Mouse (Mus musculus): Measurements from ENCODE around the gene Gdf9. TPM values are rescaled to one million over a fixed set of nuclear protein-coding genes. Genes with fewer than 3 reads are reported as not detected.
A peak's percentile ranks its signal among the peaks of the same experiment; 100 is the strongest.

Gdf9 gene
- polyA plus RNA-seq, 1 experiment from 2014 or later: 1.2 TPM

DNA sequence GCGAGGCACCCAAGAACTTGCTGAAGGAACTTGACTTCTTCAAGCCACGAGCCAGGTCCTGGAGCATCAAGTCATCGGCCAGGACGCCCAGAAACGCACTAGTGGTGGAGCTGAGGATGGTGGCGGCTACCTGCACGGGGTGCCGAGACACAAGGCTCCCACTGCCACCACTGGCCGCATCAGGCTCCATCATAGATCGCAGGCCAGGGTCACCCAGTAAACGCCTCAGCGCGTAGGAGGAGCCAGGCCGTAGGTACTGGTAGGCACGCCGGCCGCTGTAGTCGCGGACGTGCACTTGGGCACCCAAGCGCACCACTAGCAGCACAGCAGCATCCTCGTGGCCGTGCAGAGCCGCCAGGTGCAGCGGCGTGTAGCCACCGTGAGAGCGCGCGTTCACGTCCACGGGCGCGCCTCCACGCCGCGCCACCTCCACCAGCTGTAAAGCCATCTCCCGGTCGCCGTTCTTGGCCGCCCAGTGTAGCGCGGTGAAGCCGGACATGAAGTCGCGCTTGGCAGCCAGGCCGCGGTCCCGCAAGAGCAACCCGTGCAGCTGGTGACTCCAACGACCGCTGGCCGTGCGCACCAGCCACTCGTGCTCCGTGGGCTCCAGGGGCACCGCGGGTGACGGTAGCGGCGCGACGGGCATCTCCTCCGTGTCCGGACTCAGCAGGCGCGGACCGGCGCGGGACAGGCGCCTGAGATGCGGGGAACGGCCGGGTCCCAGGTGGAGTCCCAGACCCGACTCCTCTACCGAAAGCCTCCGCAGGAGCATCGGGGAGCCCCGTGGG is 47.8 kb downstream of the Gdf9 start:
- Histone ChIP-seq H3K9me3 (replicated peaks; ENCODE audit: control insufficient read depth, low read length) (peaks cover 3% of the 10 kb centered on the region; the same call in 1 of the 2 replicates), H3K27me3 (ENCODE audit: control insufficient read depth, insufficient read depth, low read length) (peaks cover 57% of the 10 kb centered on the region), H3K9ac (ENCODE audit: low read length) (peak overlapping the region; percentile 46), H3K36me3 (ENCODE audit: control insufficient read depth, insufficient read depth) (no peaks in the 10 kb centered on the region), H3K4me2 (ENCODE audit: low read depth, low read length) (peak overlapping the region; percentile 94), H3K4me1 (ENCODE audit: control insufficient read depth, insufficient read depth, low read length) (no peaks in the 10 kb centered on the region), H3K4me3 (ENCODE audit: low read length) (peak overlapping the region; percentile 67), H3K27ac (ENCODE audit: low read length) (no peak overlapping the region)
- 7% methylated on average over 76 of the region's 79 CpGs for WGBS
- no peak for ATAC-seq (replicated peaks; ENCODE audit: extremely low read depth, insufficient read depth, low FRiP score)

GRCm38 (mm10) chr11:53479171-53479782 is 48.5 kb downstream of the Gdf9 start:
- Histone ChIP-seq H3K9ac (ENCODE audit: low read length) (peak overlapping the region; percentile 60), H3K27ac (ENCODE audit: low read length) (no peak overlapping the region), H3K4me3 (ENCODE audit: low read length) (peak overlapping the region; percentile 67), H3K9me3 (replicated peaks; ENCODE audit: control insufficient read depth, low read length) (peaks cover 3% of the 10 kb centered on the region; the same call in 1 of the 2 replicates), H3K36me3 (ENCODE audit: control insufficient read depth, insufficient read depth) (no peaks in the 10 kb centered on the region), H3K4me2 (ENCODE audit: low read depth, low read length) (peak overlapping the region; percentile 94), H3K27me3 (ENCODE audit: control insufficient read depth, insufficient read depth, low read length) (peaks cover 53% of the 10 kb centered on the region), H3K4me1 (ENCODE audit: control insufficient read depth, insufficient read depth, low read length) (no peaks in the 10 kb centered on the region)
- ATAC-seq (replicated peaks; ENCODE audit: extremely low read depth, insufficient read depth, low FRiP score): no peak; the same call in 1 of the 2 replicates
- WGBS: 1% methylated on average over 62 of the region's 62 CpGs

DNA sequence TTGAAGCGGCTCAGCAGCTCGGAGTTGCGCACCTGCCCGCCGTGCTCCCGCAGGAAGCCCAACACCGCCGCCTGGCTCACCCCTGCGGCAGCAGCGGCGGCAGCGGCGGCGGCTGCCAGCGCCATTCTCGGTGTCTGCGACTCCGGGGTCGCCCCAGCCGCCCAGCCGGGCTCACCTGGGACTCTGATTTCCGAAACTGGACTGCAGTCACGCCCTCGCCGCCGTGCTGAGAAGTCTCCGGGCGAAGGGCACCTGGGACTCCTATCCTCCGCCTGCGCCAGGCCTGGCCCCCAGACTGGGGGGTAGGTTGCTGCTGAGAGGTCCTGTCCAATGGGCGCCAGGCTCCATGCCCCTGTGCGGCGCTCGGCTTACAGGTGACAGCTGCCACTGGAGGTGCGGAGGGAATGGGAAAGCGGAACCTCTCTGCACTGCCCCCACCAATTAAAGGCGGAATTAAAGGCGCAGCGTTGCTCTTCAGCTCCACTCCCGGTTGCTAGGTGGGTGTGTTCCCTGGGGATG is 49.0 kb downstream of the Gdf9 start, which contains the start of the genes Gm9945 and Sowaha:
Gene Gm9945, plus strand, starts transcription at position 384 of the 519 bp plus-strand sequence.
Gene Sowaha, minus strand, starts transcription at position 492 of the 519 bp plus-strand sequence.
- Histone ChIP-seq H3K9ac (ENCODE audit: low read length) (peak within 1 kb of the TSS; percentile 60), H3K27me3 (ENCODE audit: control insufficient read depth, insufficient read depth, low read length) (peaks cover 48% of the 10 kb centered on the region), H3K36me3 (ENCODE audit: control insufficient read depth, insufficient read depth) (no peaks in the 10 kb centered on the region), H3K4me2 (ENCODE audit: low read depth, low read length) (peak within 1 kb of the TSS; percentile 94), H3K27ac (ENCODE audit: low read length) (no peak within 1 kb of the TSS), H3K9me3 (replicated peaks; ENCODE audit: control insufficient read depth, low read length) (peaks cover 3% of the 10 kb centered on the region; the same call in 1 of the 2 replicates), H3K4me1 (ENCODE audit: control insufficient read depth, insufficient read depth, low read length) (no peaks in the 10 kb centered on the region), H3K4me3 (ENCODE audit: low read length) (peak within 1 kb of the TSS; percentile 67)
- ATAC-seq (replicated peaks; ENCODE audit: extremely low read depth, insufficient read depth, low FRiP score): no peak; the same call in 1 of the 2 replicates
- 2% methylated on average over 40 of the region's 40 CpGs for WGBS

DNA sequence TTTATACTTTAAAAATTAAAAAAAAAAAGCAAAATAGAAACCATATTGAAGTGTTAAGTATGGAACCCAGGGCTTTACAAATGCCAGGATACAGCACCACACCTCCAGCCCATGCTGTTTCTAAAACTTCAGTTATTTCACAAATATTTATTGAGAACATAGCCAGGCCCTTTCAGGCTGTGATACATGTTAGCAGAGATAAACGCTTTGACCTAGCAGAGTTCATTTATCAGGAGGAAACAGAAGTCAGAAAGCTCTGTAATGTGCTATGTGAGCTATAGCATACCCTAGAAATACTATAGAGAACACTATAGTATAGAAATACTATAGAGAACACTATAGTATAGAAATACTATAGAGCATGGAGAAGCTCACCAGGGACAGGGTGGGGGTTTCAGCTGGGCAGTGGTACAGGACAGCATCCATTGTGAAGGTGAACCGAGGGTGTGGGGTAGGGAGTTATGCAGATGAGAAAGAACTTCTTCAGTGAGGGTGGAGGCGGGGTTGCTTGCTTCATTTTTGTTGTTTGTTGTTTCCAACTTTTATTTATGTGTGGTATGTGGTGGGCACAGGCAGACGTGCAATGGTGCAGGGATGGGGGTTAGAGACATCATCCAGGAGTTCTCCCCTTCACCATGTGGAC is 50.4 kb downstream of the Gdf9 start:
- H3K4me3 ChIP-seq (ENCODE audit: low read length): no peak overlapping the region
- H3K27me3 ChIP-seq (ENCODE audit: control insufficient read depth, insufficient read depth, low read length): peaks cover 42% of the 10 kb centered on the region
- no peaks in the 10 kb centered on the region for H3K36me3 ChIP-seq (ENCODE audit: control insufficient read depth, insufficient read depth)
- no peak for ATAC-seq (replicated peaks; ENCODE audit: extremely low read depth, insufficient read depth, low FRiP score)
- peaks cover 3% of the 10 kb centered on the region; the same call in 1 of the 2 replicates for H3K9me3 ChIP-seq (replicated peaks; ENCODE audit: control insufficient read depth, low read length)
- H3K4me2 ChIP-seq (ENCODE audit: low read depth, low read length): no peak overlapping the region
- H3K27ac ChIP-seq (ENCODE audit: low read length): no peak overlapping the region
- H3K4me1 ChIP-seq (ENCODE audit: control insufficient read depth, insufficient read depth, low read length): no peaks in the 10 kb centered on the region
- 71% methylated on average over 4 of the region's 4 CpGs for WGBS
- H3K9ac ChIP-seq (ENCODE audit: low read length): no peak overlapping the region

GRCm38 (mm10) chr11:53483159-53483891 is 52.5 kb downstream of the Gdf9 start:
- Histone ChIP-seq H3K4me1 (ENCODE audit: control insufficient read depth, insufficient read depth, low read length) (peaks cover 6% of the 10 kb centered on the region), H3K36me3 (ENCODE audit: control insufficient read depth, insufficient read depth) (no peaks in the 10 kb centered on the region), H3K4me3 (ENCODE audit: low read length) (no peak overlapping the region), H3K27me3 (ENCODE audit: control insufficient read depth, insufficient read depth, low read length) (peaks cover 27% of the 10 kb centered on the region), H3K27ac (ENCODE audit: low read length) (no peak overlapping the region), H3K9ac (ENCODE audit: low read length) (no peak overlapping the region), H3K4me2 (ENCODE audit: low read depth, low read length) (no peak overlapping the region), H3K9me3 (replicated peaks; ENCODE audit: control insufficient read depth, low read length) (peaks cover 3% of the 10 kb centered on the region; the same call in 1 of the 2 replicates)
- ATAC-seq (replicated peaks; ENCODE audit: extremely low read depth, insufficient read depth, low FRiP score): no peak
- 55% methylated on average over 9 of the region's 9 CpGs for WGBS

DNA sequence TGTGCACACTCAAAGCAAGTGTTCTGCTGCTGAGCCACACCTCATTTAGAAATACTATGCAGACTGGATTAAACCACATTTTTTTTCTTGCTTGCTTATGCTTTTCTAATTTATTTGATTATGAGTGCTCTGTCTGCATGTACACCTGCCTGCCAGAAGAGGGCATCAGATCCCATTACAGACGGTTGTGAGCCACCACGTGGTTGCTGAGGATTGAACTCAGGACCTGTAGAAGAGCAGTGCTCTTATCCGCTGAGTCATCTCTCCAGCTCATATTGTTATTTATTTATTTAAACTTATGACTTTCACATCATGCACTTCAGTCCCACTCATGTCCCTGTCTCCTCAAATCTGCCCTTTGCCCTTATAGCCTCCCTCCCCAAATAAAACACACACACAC is 54.9 kb downstream of the Gdf9 start:
- Histone ChIP-seq H3K4me2 (ENCODE audit: low read depth, low read length) (no peak overlapping the region), H3K4me1 (ENCODE audit: control insufficient read depth, insufficient read depth, low read length) (peaks cover 6% of the 10 kb centered on the region), H3K27me3 (ENCODE audit: control insufficient read depth, insufficient read depth, low read length) (peaks cover 5% of the 10 kb centered on the region), H3K36me3 (ENCODE audit: control insufficient read depth, insufficient read depth) (no peaks in the 10 kb centered on the region), H3K9ac (ENCODE audit: low read length) (no peak overlapping the region), H3K9me3 (replicated peaks; ENCODE audit: control insufficient read depth, low read length) (0 out of 2 replicates have a peak, but pooled peaks cover 2% of the 10 kb centered on the region), H3K4me3 (ENCODE audit: low read length) (no peak overlapping the region), H3K27ac (ENCODE audit: low read length) (no peak overlapping the region)
- 49% methylated on average over 3 of the region's 3 CpGs for WGBS
- no peak for ATAC-seq (replicated peaks; ENCODE audit: extremely low read depth, insufficient read depth, low FRiP score)

DNA sequence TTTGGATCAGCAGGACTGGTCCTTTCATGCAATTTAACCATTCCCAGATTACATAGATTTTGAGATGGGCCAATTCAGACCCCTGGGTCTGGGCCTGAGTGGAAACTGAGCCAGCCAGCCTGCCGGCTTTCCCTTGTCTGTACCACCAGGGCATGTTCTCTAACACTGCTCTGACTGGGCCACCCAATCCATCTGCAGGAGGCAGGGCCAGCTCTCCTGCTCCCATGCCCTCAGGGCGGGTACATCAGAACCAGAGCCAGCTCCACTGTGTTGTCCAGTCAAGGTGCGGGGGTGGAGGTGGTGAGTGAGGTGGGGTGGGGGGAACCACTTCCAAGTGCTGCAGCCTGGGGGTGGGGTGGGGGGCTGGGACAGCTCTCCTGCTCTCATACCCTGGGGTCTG is 55.5 kb downstream of the Gdf9 start:
- no peak for ATAC-seq (replicated peaks; ENCODE audit: extremely low read depth, insufficient read depth, low FRiP score)

DNA sequence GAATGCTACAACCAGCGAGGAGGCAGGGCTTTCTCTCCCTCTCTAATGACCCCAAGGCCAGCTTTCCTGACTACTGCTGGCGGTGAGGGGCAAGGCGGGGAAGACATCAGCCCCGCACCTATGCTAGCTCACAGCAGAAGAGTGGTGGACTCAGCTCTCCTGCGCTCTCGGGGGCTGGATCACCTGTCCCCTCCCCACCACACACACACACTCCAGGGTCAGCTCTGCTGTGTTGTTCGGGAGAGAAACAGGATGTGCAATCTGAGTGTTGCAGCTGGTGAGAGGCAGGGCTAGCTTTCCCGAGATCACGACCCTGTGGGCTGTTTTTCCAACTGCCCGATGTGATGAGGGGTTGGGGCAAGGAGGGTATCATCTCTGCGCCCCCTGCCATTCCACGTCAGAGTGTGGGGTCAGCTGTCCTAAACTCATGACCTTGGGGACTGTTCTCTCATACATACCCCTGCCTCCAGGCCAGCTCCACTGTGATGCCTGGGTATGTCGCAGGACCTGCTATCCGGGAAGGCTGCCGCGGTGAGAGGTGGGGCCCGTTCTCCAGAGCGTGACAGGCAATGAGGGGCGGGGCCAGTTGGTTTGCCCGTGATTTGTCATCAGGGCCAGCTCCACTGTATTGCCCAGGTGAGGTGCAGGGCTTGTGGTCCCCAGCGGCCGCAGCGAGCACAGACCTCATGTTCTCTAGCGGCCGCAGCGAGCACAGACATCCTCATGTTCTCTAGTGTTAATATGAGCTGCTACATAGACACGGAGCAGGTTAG is 56.2 kb downstream of the Gdf9 start:
- Histone ChIP-seq H3K4me1 (ENCODE audit: control insufficient read depth, insufficient read depth, low read length) (peaks cover 6% of the 10 kb centered on the region), H3K4me3 (ENCODE audit: low read length) (peak overlapping the region; percentile 35), H3K9ac (ENCODE audit: low read length) (no peak overlapping the region), H3K4me2 (ENCODE audit: low read depth, low read length) (peak overlapping the region; percentile 60), H3K27ac (ENCODE audit: low read length) (no peak overlapping the region), H3K36me3 (ENCODE audit: control insufficient read depth, insufficient read depth) (no peaks in the 10 kb centered on the region), H3K9me3 (replicated peaks; ENCODE audit: control insufficient read depth, low read length) (0 out of 2 replicates have a peak, but pooled peaks cover 2% of the 10 kb centered on the region), H3K27me3 (ENCODE audit: control insufficient read depth, insufficient read depth, low read length) (peaks cover 5% of the 10 kb centered on the region)
- ATAC-seq (replicated peaks; ENCODE audit: extremely low read depth, insufficient read depth, low FRiP score): no peak
- WGBS: 11% methylated on average over 27 of the region's 27 CpGs

More for the DNA sequence above, 55.5 kb downstream of the Gdf9 start:
- 76% methylated on average over 3 of the region's 3 CpGs for WGBS
- no peak overlapping the region for H3K9ac ChIP-seq (ENCODE audit: low read length)
- peaks cover 5% of the 10 kb centered on the region for H3K27me3 ChIP-seq (ENCODE audit: control insufficient read depth, insufficient read depth, low read length)
- 0 out of 2 replicates have a peak, but pooled peaks cover 2% of the 10 kb centered on the region for H3K9me3 ChIP-seq (replicated peaks; ENCODE audit: control insufficient read depth, low read length)
- no peak overlapping the region for H3K4me3 ChIP-seq (ENCODE audit: low read length)
- H3K4me1 ChIP-seq (ENCODE audit: control insufficient read depth, insufficient read depth, low read length): peaks cover 6% of the 10 kb centered on the region
- no peak overlapping the region for H3K4me2 ChIP-seq (ENCODE audit: low read depth, low read length)
- H3K36me3 ChIP-seq (ENCODE audit: control insufficient read depth, insufficient read depth): no peaks in the 10 kb centered on the region
- no peak overlapping the region for H3K27ac ChIP-seq (ENCODE audit: low read length)
